Comparison of ENCODE assay signal across 9 mouse cellular contexts in genomic region chr16:5145570-5145969, GRCm38 (mm10). TPM values are rescaled to one million over a fixed set of nuclear protein-coding genes. Genes with fewer than 3 reads are reported as not detected.
DNase-seq lines count a peak whose midpoint lies in the region; ATAC-seq and TF ChIP-seq lines count a peak whose summit lies in the region.
"Had no signal": no experiment of that assay in that cellular context is flagged by ENCODE, and none has a peak within 500 bp of the region (broad histone marks: within the 10 kb centered on the region; RNA-seq: fewer than 3 reads in every experiment).

No protein-coding gene starts in this region.

- TF ChIP-seq CTCF in thymus, adult 2 months (IDR thresholded peaks at IDR 0.05; ENCODE audit: borderline replicate concordance, control insufficient read depth, extremely low read depth, insufficient read depth, low read length, poor library complexity) = no peak

- H3K4me2 ChIP-seq in heart, embryonic 16.5 days (ENCODE audit: low read depth, low read length) = 0 out of 2 replicates have a peak overlapping the region, but pooled peaks have one; percentile 22
- H3K4me2 ChIP-seq in liver, embryonic 12.5 days = peak overlapping the region; percentile 72; the same call in 1 of the 2 replicates

- peak; percentile 39 for DNase-seq in adrenal gland, adult 8-10 months
- DNase-seq in embryo, embryonic 11.5 days (ENCODE audit: low read depth, low spot score) = peak; percentile 76
- DNase-seq in kidney, postnatal 10 days = peak; percentile 86
- peak; percentile 77 for DNase-seq in neural tube, embryonic 10.5 days (ENCODE audit: extremely low spot score, low spot score)
- DNase-seq in thymus, adult 2 months = peak; percentile 69

- H3K27me3 ChIP-seq in heart, embryonic 16.5 days (ENCODE audit: control insufficient read depth, insufficient read depth, low read length) = peaks cover 7% of the 10 kb centered on the region
- peaks cover 41% of the 10 kb centered on the region for H3K27me3 ChIP-seq in liver, embryonic 12.5 days (replicated peaks)
- H3K27me3 ChIP-seq in thymus, adult 2 months (ENCODE audit: control insufficient read depth, insufficient read depth, low read length) = no peaks in the 10 kb centered on the region; the same call in 1 of the 2 replicates

- no peak overlapping the region for H3K4me3 ChIP-seq in heart, embryonic 16.5 days (ENCODE audit: low read length)
- H3K4me3 ChIP-seq in liver, embryonic 12.5 days = no peak overlapping the region
- H3K4me3 ChIP-seq in thymus, adult 2 months (ENCODE audit: control insufficient read depth, insufficient read depth, low read length) = no peak overlapping the region

- ATAC-seq in CD4-positive, CD25-positive, alpha-beta regulatory T cell, adult 4 months = peak; percentile 85
- ATAC-seq in heart, embryonic 16.5 days (replicated peaks; ENCODE audit: extremely low read depth, insufficient read depth, low FRiP score) = no peak; the same call in 1 of the 2 replicates
- no peak for ATAC-seq in liver, embryonic 12.5 days

- no peak for TF ChIP-seq POLR2A in thymus, adult 2 months (IDR thresholded peaks at IDR 0.05; ENCODE audit: control insufficient read depth, extremely low read depth, insufficient read depth, low read length, poor library complexity)

- peaks cover 9% of the 10 kb centered on the region for H3K4me1 ChIP-seq in heart, embryonic 16.5 days (ENCODE audit: control insufficient read depth, insufficient read depth, low read length)
- H3K4me1 ChIP-seq in liver, embryonic 12.5 days = peaks cover 19% of the 10 kb centered on the region
- H3K4me1 ChIP-seq in thymus, adult 2 months (replicated peaks; ENCODE audit: control insufficient read depth, insufficient read depth, low read length) = 0 out of 2 replicates have a peak, but pooled peaks cover 10% of the 10 kb centered on the region

- no peak overlapping the region for H3K27ac ChIP-seq in heart, embryonic 16.5 days (ENCODE audit: low read length)
- no peak overlapping the region for H3K27ac ChIP-seq in liver, embryonic 12.5 days
- H3K27ac ChIP-seq in thymus, adult 2 months (ENCODE audit: control insufficient read depth, insufficient read depth, low read length) = no peak overlapping the region
- H3K27ac ChIP-seq: heart, embryonic 15.5 days had no signal

- WGBS in heart, embryonic 16.5 days = under 1% methylated on average over 7 of the region's 7 CpGs
- WGBS in liver, embryonic 12.5 days (ENCODE audit: insufficient replicate concordance) = 2% methylated on average over 7 of the region's 7 CpGs
- under 1% methylated on average over 7 of the region's 7 CpGs for WGBS in thymus, adult 2 months

- no peaks in the 10 kb centered on the region for H3K36me3 ChIP-seq in heart, embryonic 16.5 days (ENCODE audit: control insufficient read depth, insufficient read depth)
- no peaks in the 10 kb centered on the region for H3K36me3 ChIP-seq in liver, embryonic 12.5 days
- no peaks in the 10 kb centered on the region for H3K36me3 ChIP-seq in thymus, adult 2 months (ENCODE audit: control insufficient read depth, insufficient read depth, low read length)
- H3K36me3 ChIP-seq: heart, embryonic 15.5 days had no signal

- H3K9ac ChIP-seq in heart, embryonic 16.5 days (ENCODE audit: low read length) = no peak overlapping the region
- H3K9ac ChIP-seq in liver, embryonic 12.5 days = no peak overlapping the region
- H3K9ac ChIP-seq: heart, embryonic 15.5 days had no signal

- H3K9me3 ChIP-seq in heart, embryonic 16.5 days (replicated peaks; ENCODE audit: control insufficient read depth, low read length) = no peaks in the 10 kb centered on the region
- H3K9me3 ChIP-seq in liver, embryonic 12.5 days (replicated peaks) = no peaks in the 10 kb centered on the region
- H3K9me3 ChIP-seq: heart, embryonic 15.5 days had no signal

RNA-seq across cellular contexts. Expression of gene Sec14l5, which starts 1.3 kb away (rescaled TPM):
- polyA plus RNA-seq in CD4-positive, CD25-positive, alpha-beta regulatory T cell, adult 4 months (2017; shearing (Covaris generic)) = not detected
- under 1 TPM; 0.17 to 0.35 (median 0.23) TPM for total RNA-seq in adrenal gland, adult 8-10 months (2022)
- 0.08 and 0.14 TPM in 2 replicates for polyA plus RNA-seq in heart, embryonic 16.5 days (2015; fragmentation: Nextera tagmentation; extraction: Ambion mirVana)
- polyA plus RNA-seq in liver, embryonic 12.5 days (2016; fragmentation: Nextera tagmentation; extraction: Ambion mirVana) = not detected in 2 replicates
- 1.5 and 2.0 TPM in 2 replicates for polyA plus RNA-seq in thymus, adult 2 months (2012; rRNA removed)

RNA-seq across cellular contexts. Expression of gene Ppl, which starts 13.3 kb away (rescaled TPM):
- polyA plus RNA-seq in CD4-positive, CD25-positive, alpha-beta regulatory T cell, adult 4 months (2017; shearing (Covaris generic)) = under 1 TPM; 0.11 to 0.23 TPM
- total RNA-seq in adrenal gland, adult 8-10 months (2022) = 10 to 100 TPM in 2 of 4 experiments, 1 to 10 TPM in 2; 3.1 to 17.7 (median 9.9) TPM
- polyA plus RNA-seq in heart, embryonic 16.5 days (2015; fragmentation: Nextera tagmentation; extraction: Ambion mirVana) = 1.9 and 2.3 TPM in 2 replicates
- 0.32 and 0.35 TPM in 2 replicates for polyA plus RNA-seq in liver, embryonic 12.5 days (2016; fragmentation: Nextera tagmentation; extraction: Ambion mirVana)
- polyA plus RNA-seq in thymus, adult 2 months (2012; rRNA removed) = 1.0 and 1.3 TPM in 2 replicates

RNA-seq across cellular contexts. Expression of gene Nagpa, which starts 58.2 kb away (rescaled TPM):
- 10 to 100 TPM; 15.5 to 21.6 TPM for polyA plus RNA-seq in CD4-positive, CD25-positive, alpha-beta regulatory T cell, adult 4 months (2017; shearing (Covaris generic))
- 10 to 100 TPM; 28.2 to 37.9 (median 33.4) TPM for total RNA-seq in adrenal gland, adult 8-10 months (2022)
- 17.7 and 18.1 TPM in 2 replicates for polyA plus RNA-seq in heart, embryonic 16.5 days (2015; fragmentation: Nextera tagmentation; extraction: Ambion mirVana)
- 19.3 and 19.4 TPM in 2 replicates for polyA plus RNA-seq in liver, embryonic 12.5 days (2016; fragmentation: Nextera tagmentation; extraction: Ambion mirVana)
- polyA plus RNA-seq in thymus, adult 2 months (2012; rRNA removed) = 54.8 and 59.7 TPM in 2 replicates
